Mouse (Mus musculus) myocyte (in vitro differentiated cells): ENCODE measurements around the gene Pcsk1n. TPM values are rescaled to one million over a fixed set of nuclear protein-coding genes. Genes with fewer than 3 reads are reported as not detected.

Source experiments
- H3K27me3 ChIP-seq: one replicate; pipeline ENCODE4 v1.6.1; 2011; ENCODE audit not compliant: control insufficient read depth, insufficient read depth, insufficient read length
- H3K36me3 ChIP-seq: one replicate; pipeline ENCODE4 v1.6.1; 2011; ENCODE audit not compliant: control insufficient read depth, insufficient read depth
- H3K4me2 ChIP-seq: one replicate; pipeline ENCODE4 v1.6.1; 2011; ENCODE audit warnings: low read depth, control low read depth
- H3K4me3 ChIP-seq: one replicate; pipeline ENCODE4 v1.5.1; 2011; ENCODE audit warnings: mild to moderate bottlenecking, control low read depth, moderate library complexity
- H3K79me2 ChIP-seq: one replicate; pipeline ENCODE4 v1.6.1; 2011; ENCODE audit not compliant: control insufficient read depth, insufficient read depth
- H3ac ChIP-seq: one replicate; pipeline ENCODE4 v1.6.1; 2011; ENCODE audit not compliant: control insufficient read depth, insufficient read length
- CEBPB ChIP-seq: IDR thresholded peaks from 2 replicates; pipeline ENCODE4 v1.6.1; 2011; ENCODE audit warnings: mild to moderate bottlenecking, moderate library complexity; ENCODE audit not compliant: poor library complexity, insufficient read depth, severe bottlenecking
- E2F4 ChIP-seq: IDR thresholded peaks from one replicate; pipeline ENCODE4 v1.6.1; 2011; ENCODE audit warnings: mild to moderate bottlenecking, control low read depth, moderate library complexity; ENCODE audit not compliant: insufficient read depth
- MAX ChIP-seq: IDR thresholded peaks from one replicate; pipeline ENCODE4 v1.6.1; 2011; ENCODE audit warnings: low read depth, mild to moderate bottlenecking, control low read depth
- MYOD1 ChIP-seq, 3 experiments: IDR thresholded peaks; one replicate each; pipeline ENCODE4 v1.6.1; 2011; ENCODE audit warnings: control low read depth in 2 of 3, low read depth in 2 of 3, mild to moderate bottlenecking in 2 of 3, moderate library complexity in 1 of 3; ENCODE audit not compliant: insufficient read length in 2 of 3, control insufficient read depth in 1 of 3
- MYOG ChIP-seq, 3 experiments: IDR thresholded peaks; one replicate each; pipeline ENCODE4 v1.6.1; 2011; ENCODE audit warnings: control low read depth in 2 of 3, low read depth in 2 of 3, mild to moderate bottlenecking in 2 of 3; ENCODE audit not compliant: insufficient read length in 2 of 3, control insufficient read depth in 1 of 3, insufficient read depth in 1 of 3
- POLR2A ChIP-seq: IDR thresholded peaks from one replicate; pipeline ENCODE4 v1.6.1; 2011; ENCODE audit warnings: low read depth, mild to moderate bottlenecking, control low read depth, moderate library complexity; ENCODE audit not compliant: insufficient read length
- POLR2AphosphoS2 ChIP-seq: IDR thresholded peaks from one replicate; pipeline ENCODE4 v1.6.1; 2011; ENCODE audit warnings: low read depth, control low read depth; ENCODE audit not compliant: insufficient read length
- REST ChIP-seq: IDR thresholded peaks from one replicate; pipeline ENCODE4 v1.6.1; 2011; ENCODE audit warnings: mild to moderate bottlenecking, control low read depth, moderate library complexity; ENCODE audit not compliant: insufficient read depth, insufficient read length
- SRF ChIP-seq: IDR thresholded peaks from one replicate; pipeline ENCODE4 v1.6.1; 2011; ENCODE audit warnings: low read depth; ENCODE audit not compliant: control insufficient read depth, insufficient read length
- TCF12 ChIP-seq: IDR thresholded peaks from one replicate; pipeline ENCODE4 v1.6.1; 2011; ENCODE audit warnings: mild to moderate bottlenecking, control low read depth; ENCODE audit not compliant: poor library complexity, insufficient read depth, severe bottlenecking
- TCF3 ChIP-seq: IDR thresholded peaks from one replicate; pipeline ENCODE4 v1.6.1; 2011; ENCODE audit warnings: low read depth, control low read depth; ENCODE audit not compliant: insufficient read length
- USF1 ChIP-seq: IDR thresholded peaks from one replicate; pipeline ENCODE4 v1.6.1; 2011; ENCODE audit warnings: low read depth, mild to moderate bottlenecking, control low read depth, moderate library complexity
- polyA plus RNA-seq: library from polyadenylated mRNA; unstranded; fragments of >200 nt; fragmentation: generic; extraction: Trizol; gene quantifications from one replicate; pipeline ENCODE4 v1.2.1, GENCODE M21; 2012; ENCODE audit warnings: missing spikeins

Gene Pcsk1n
- polyA plus RNA-seq, 1 experiment = not detected

DNA sequence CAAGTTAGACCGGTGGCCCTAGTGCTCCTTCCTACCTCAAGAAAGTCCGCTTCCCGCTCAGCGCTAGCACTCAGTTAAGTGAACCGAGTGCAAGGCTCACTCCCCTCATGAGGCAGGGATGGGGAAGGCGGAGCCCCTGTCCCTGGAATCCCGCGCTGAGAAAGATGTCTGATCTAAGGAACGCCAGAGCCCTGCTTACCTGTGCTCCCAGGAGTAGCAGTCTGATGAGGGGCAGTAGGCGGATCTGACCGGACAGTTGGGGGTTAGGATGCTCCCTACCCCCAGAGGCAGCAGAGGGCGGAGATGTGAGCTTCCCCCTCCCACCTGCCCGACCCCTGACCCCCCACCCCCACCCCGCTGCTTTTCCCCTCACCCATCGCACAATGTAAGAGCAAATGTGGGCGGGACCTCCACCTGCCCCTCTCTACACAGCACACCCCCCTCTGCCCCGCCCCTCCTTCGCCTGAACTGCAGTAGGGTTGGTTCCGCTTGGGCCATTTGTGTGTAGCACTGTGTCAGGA is 8.7 kb downstream of the Pcsk1n start, which contains the start of gene Eras:
Gene Eras, minus strand, starts transcription at position 338 of the 521 bp plus-strand sequence.
- peaks cover 6% of the 10 kb centered on the region for H3K27me3 ChIP-seq

DNA sequence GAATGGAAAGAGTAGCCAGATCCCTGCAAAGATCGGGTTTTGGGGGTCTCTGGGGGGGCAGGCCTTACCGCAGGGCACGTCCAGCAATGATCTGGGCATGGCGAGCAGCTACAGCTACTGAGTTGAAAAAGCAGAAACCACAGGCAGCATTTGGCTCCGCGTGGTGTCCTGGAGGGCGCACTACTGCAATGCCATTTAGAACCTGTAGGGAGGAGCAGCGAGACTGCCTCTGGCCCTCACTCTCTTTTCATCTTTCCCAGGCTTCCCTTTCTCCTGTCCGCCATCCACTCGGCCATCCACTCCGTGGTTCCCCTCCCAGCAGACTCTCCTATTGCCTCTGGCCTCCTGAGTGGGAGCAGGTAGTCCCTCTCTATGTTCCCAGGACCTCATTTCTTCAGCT is 17.3 kb downstream of the Pcsk1n start:
- Histone ChIP-seq H3ac (no peak overlapping the region), H3K4me3 (no peak overlapping the region), H3K79me2 (no peaks in the 10 kb centered on the region), H3K36me3 (no peaks in the 10 kb centered on the region), H3K4me2 (no peak overlapping the region), H3K27me3 (no peaks in the 10 kb centered on the region)
- TF ChIP-seq MYOG (IDR thresholded peaks at IDR 0.05; ENCODE audit: control insufficient read depth in 1 of 3, insufficient read depth in 1 of 3, insufficient read length in 2 of 3, low read depth in 2 of 3) = no peak
- TF ChIP-seq USF1 = no peak
- TF ChIP-seq E2F4 = no peak
- TF ChIP-seq MAX = no peak
- no peak for TF ChIP-seq SRF
- TF ChIP-seq MYOD1 (IDR thresholded peaks at IDR 0.05; ENCODE audit: control insufficient read depth in 1 of 3, insufficient read length in 2 of 3, low read depth in 2 of 3) = no peak
- no peak for TF ChIP-seq TCF12
- TF ChIP-seq TCF3 = no peak
- TF ChIP-seq CEBPB = no peak
- no peak for TF ChIP-seq POLR2AphosphoS2
- no peak for TF ChIP-seq POLR2A
- no peak for TF ChIP-seq REST

More for the DNA sequence above, 8.7 kb downstream of the Pcsk1n start, which contains the start of gene Eras:
- Histone ChIP-seq H3K4me2 (no peak within 1 kb of the TSS), H3K4me3 (no peak within 1 kb of the TSS), H3K36me3 (no peaks in the 10 kb centered on the region), H3ac (no peak within 1 kb of the TSS), H3K79me2 (no peaks in the 10 kb centered on the region)
- no peak for TF ChIP-seq USF1
- no peak for TF ChIP-seq TCF12
- TF ChIP-seq TCF3 = no peak
- TF ChIP-seq MAX = no peak
- no peak for TF ChIP-seq SRF
- no peak for TF ChIP-seq POLR2AphosphoS2
- no peak for TF ChIP-seq CEBPB
- no peak for TF ChIP-seq REST
- no peak for TF ChIP-seq MYOG (IDR thresholded peaks at IDR 0.05; ENCODE audit: control insufficient read depth in 1 of 3, insufficient read depth in 1 of 3, insufficient read length in 2 of 3, low read depth in 2 of 3)
- no peak for TF ChIP-seq MYOD1 (IDR thresholded peaks at IDR 0.05; ENCODE audit: control insufficient read depth in 1 of 3, insufficient read length in 2 of 3, low read depth in 2 of 3)
- no peak for TF ChIP-seq POLR2A
- TF ChIP-seq E2F4 = no peak

DNA sequence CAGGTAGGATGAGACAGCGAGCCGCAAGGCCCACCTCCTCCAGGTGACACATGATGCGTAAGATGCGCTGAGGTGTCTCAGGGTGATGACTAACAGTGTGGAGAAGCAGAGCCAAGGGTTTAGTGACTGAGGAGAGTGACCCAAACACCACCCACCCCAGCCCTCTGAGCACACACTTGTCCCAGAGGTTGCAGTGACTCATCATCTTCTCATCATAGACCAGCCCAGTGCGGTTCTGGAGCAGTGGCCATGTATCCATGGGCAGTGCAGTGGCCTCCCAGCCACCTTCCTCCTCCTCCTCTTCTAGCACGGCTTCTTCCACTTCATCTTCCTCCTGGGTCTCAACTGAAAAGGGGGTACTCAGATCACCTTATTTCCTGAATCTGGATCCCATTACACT is 18.0 kb downstream of the Pcsk1n start:
- Histone ChIP-seq H3K36me3 (no peaks in the 10 kb centered on the region), H3K27me3 (no peaks in the 10 kb centered on the region), H3K79me2 (no peaks in the 10 kb centered on the region), H3K4me2 (no peak overlapping the region), H3ac (no peak overlapping the region), H3K4me3 (no peak overlapping the region)
- TF ChIP-seq REST (no peak), POLR2AphosphoS2 (no peak), CEBPB (no peak), TCF12 (no peak), E2F4 (no peak), SRF (no peak), MYOD1 (IDR thresholded peaks at IDR 0.05; ENCODE audit: control insufficient read depth in 1 of 3, insufficient read length in 2 of 3, low read depth in 2 of 3) (no peak), USF1 (no peak), TCF3 (no peak), POLR2A (no peak), MYOG (IDR thresholded peaks at IDR 0.05; ENCODE audit: control insufficient read depth in 1 of 3, insufficient read depth in 1 of 3, insufficient read length in 2 of 3, low read depth in 2 of 3) (no peak), MAX (no peak)

DNA sequence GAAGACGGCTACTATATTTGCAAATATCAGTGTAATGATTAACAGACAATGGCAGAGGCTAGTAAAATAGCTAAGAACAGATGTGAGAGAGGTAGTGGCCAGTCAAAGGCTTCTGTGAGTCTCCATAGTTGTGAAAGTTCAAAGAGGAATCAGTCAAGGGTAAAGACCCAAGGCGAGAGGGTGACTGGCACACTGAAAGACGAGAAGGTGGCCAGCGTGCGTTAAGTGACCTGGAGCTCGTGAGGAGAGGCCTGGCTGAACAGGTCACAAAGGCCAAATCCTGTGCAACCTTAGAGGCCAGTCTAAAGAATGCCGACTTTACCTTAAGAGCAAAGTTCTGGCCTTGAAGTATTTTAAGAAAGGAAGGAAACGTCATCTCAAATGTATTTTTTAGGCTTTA is 26.0 kb downstream of the Pcsk1n start:
- Histone ChIP-seq H3K36me3 (no peaks in the 10 kb centered on the region), H3K4me2 (no peak overlapping the region), H3ac (no peak overlapping the region), H3K27me3 (no peaks in the 10 kb centered on the region), H3K79me2 (no peaks in the 10 kb centered on the region), H3K4me3 (no peak overlapping the region)
- TF ChIP-seq TCF3 = no peak
- TF ChIP-seq REST = no peak
- no peak for TF ChIP-seq MAX
- no peak for TF ChIP-seq TCF12
- TF ChIP-seq MYOG (IDR thresholded peaks at IDR 0.05; ENCODE audit: control insufficient read depth in 1 of 3, insufficient read depth in 1 of 3, insufficient read length in 2 of 3, low read depth in 2 of 3) = no peak
- TF ChIP-seq CEBPB = no peak
- no peak for TF ChIP-seq MYOD1 (IDR thresholded peaks at IDR 0.05; ENCODE audit: control insufficient read depth in 1 of 3, insufficient read length in 2 of 3, low read depth in 2 of 3)
- TF ChIP-seq SRF = no peak
- no peak for TF ChIP-seq USF1
- no peak for TF ChIP-seq POLR2A
- TF ChIP-seq E2F4 = no peak
- no peak for TF ChIP-seq POLR2AphosphoS2
